Mouse (Mus musculus): ENCODE results near the gene Ube2c. TPM values are rescaled to one million over a fixed set of nuclear protein-coding genes. Genes with fewer than 3 reads are reported as not detected.

The Ube2c gene
- 459 and 465 TPM in 2 replicates for polyA plus RNA-seq (2012; rRNA removed)
- 533 and 562 TPM in 2 replicates for polyA plus RNA-seq (2014; fragmentation: Nextera tagmentation; extraction: Ambion mirVana)

GRCm38 (mm10) chr2:164769258-164770037 is at the start of gene Ube2c:
Ube2c (plus strand) TSS chr2:164769898.
- Histone ChIP-seq H3K4me1 (replicated peaks; ENCODE audit: control insufficient read depth in 2 of 2, insufficient read depth in 2 of 2, low read length in 1 of 2) (peaks cover 29 to 32% of the 10 kb centered on the region in 2 experiments), H3K9me3 (ENCODE audit: control insufficient read depth, low read length) (no peaks in the 10 kb centered on the region), H3K9ac (replicated peaks) (peak within 1 kb of the TSS; percentile 98), H3K4me3 (ENCODE audit: insufficient read depth in 1 of 2, low read depth in 2 of 2, low read length in 2 of 2) (peak within 1 kb of the TSS; percentile 91 to 96), H3K4me2 (ENCODE audit: low read depth) (peak within 1 kb of the TSS; percentile 86), H3K27ac (peak within 1 kb of the TSS; percentile 92), H3K36me3 (replicated peaks; ENCODE audit: control insufficient read depth, insufficient read depth, low read depth) (peaks cover 69% of the 10 kb centered on the region), H3K27me3 (ENCODE audit: control insufficient read depth, insufficient read depth, low read length) (no peaks in the 10 kb centered on the region)
- ATAC-seq (ENCODE audit: insufficient read depth) (peak; percentile 94), DNase-seq (ENCODE audit: low read depth in 3 of 3, low spot score in 3 of 3) (peak; percentile 99)
- 1% methylated on average over 53 of the region's 53 CpGs for whole genome bisulfite sequencing (ENCODE audit: insufficient replicate concordance)
- TF ChIP-seq EP300 (IDR thresholded peaks at IDR 0.05; ENCODE audit: low read depth) = peak; percentile 71
- peak; percentile 57 for TF ChIP-seq CTCF (IDR thresholded peaks at IDR 0.05; ENCODE audit: low read depth)

- H3K4me3 ChIP-seq (ENCODE audit: insufficient read depth in 1 of 2, low read depth in 2 of 2, low read length in 2 of 2) = no peak overlapping the region
- no peak overlapping the region for H3K9ac ChIP-seq (replicated peaks)
- no peak for ATAC-seq (ENCODE audit: insufficient read depth)
- H3K9me3 ChIP-seq (ENCODE audit: control insufficient read depth, low read length) = no peaks in the 10 kb centered on the region
- no peak for DNase-seq (ENCODE audit: low read depth in 3 of 3, low spot score in 3 of 3)
- no peaks in the 10 kb centered on the region for H3K36me3 ChIP-seq (replicated peaks; ENCODE audit: control insufficient read depth, insufficient read depth, low read depth)
- TF ChIP-seq EP300 (IDR thresholded peaks at IDR 0.05; ENCODE audit: low read depth) = no peak
- no peak for TF ChIP-seq CTCF (IDR thresholded peaks at IDR 0.05; ENCODE audit: low read depth)
- no peaks in the 10 kb centered on the region for H3K27me3 ChIP-seq (ENCODE audit: control insufficient read depth, insufficient read depth, low read length)
- WGBS (ENCODE audit: insufficient replicate concordance) = 54% methylated on average over 4 of the region's 4 CpGs
- no peak overlapping the region for H3K27ac ChIP-seq
- no peaks in the 10 kb centered on the region for H3K4me1 ChIP-seq (replicated peaks; ENCODE audit: control insufficient read depth in 2 of 2, insufficient read depth in 2 of 2, low read length in 1 of 2)
- H3K4me2 ChIP-seq (ENCODE audit: low read depth) = no peak overlapping the region
Observed at GRCm38 (mm10) chr2:164723276-164723675, 46.4 kb upstream of the Ube2c start.

DNA sequence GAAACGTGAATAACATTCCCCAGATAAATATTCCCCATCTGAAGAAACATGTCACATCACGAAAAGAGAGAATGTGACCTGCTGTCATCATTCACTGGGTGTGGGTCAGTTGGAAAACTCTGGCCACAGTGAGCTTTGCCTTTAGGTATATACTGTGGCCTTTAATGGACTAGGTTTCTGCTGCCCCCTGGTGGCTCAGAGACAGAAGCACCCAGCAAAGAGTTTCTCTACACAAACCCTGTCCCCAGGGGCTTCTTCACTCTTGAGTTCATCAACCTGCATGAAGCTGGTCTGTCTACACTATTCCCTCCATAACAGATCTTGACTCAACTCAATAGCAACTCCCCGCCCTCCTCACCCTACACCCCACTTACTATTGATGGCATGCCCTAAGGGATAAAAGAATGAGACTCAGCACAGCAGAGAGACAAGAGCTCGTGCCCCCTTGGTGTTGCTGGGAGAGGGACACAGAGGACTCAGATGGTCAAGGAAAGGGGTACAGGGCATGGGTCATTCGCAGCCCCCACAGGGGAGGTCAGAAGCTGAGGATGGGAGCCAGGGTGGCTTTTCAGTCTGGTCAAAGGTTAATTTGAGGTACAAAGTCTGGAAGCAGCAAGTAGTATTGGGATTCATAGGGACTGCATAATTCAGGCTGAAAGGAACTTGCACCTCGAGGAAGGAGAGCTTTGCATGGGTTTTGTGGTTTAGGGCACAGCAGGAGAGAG is 43.6 kb upstream of the Ube2c start:
- Histone ChIP-seq H3K9ac (replicated peaks) (no peak overlapping the region), H3K27me3 (ENCODE audit: control insufficient read depth, insufficient read depth, low read length) (no peaks in the 10 kb centered on the region), H3K4me1 (replicated peaks; ENCODE audit: control insufficient read depth in 2 of 2, insufficient read depth in 2 of 2, low read length in 1 of 2) (no peaks in the 10 kb centered on the region), H3K36me3 (replicated peaks; ENCODE audit: control insufficient read depth, insufficient read depth, low read depth) (no peaks in the 10 kb centered on the region), H3K4me3 (ENCODE audit: insufficient read depth in 1 of 2, low read depth in 2 of 2, low read length in 2 of 2) (no peak overlapping the region), H3K27ac (no peak overlapping the region), H3K4me2 (ENCODE audit: low read depth) (no peak overlapping the region), H3K9me3 (ENCODE audit: control insufficient read depth, low read length) (no peaks in the 10 kb centered on the region)
- DNase-seq (ENCODE audit: low read depth in 3 of 3, low spot score in 3 of 3) (peak in 2 of 3 experiments; percentile 35 to 47), ATAC-seq (ENCODE audit: insufficient read depth) (peak; percentile 58; the same call in 1 of the 2 replicates)
- 15% methylated on average over 6 of the region's 6 CpGs for WGBS (ENCODE audit: insufficient replicate concordance)
- no peak for TF ChIP-seq EP300 (IDR thresholded peaks at IDR 0.05; ENCODE audit: low read depth)
- TF ChIP-seq CTCF (IDR thresholded peaks at IDR 0.05; ENCODE audit: low read depth) = peak; percentile 86

GRCm38 (mm10) chr2:164731719-164732118 is 38.0 kb upstream of the Ube2c start:
- ATAC-seq (ENCODE audit: insufficient read depth) = no peak
- no peak overlapping the region for H3K9ac ChIP-seq (replicated peaks)
- H3K9me3 ChIP-seq (ENCODE audit: control insufficient read depth, low read length) = no peaks in the 10 kb centered on the region
- H3K27me3 ChIP-seq (ENCODE audit: control insufficient read depth, insufficient read depth, low read length) = no peaks in the 10 kb centered on the region; the same call in 1 of the 2 replicates
- WGBS (ENCODE audit: insufficient replicate concordance) = 66% methylated on average over 5 of the region's 5 CpGs
- no peak overlapping the region for H3K4me3 ChIP-seq (ENCODE audit: insufficient read depth in 1 of 2, low read depth in 2 of 2, low read length in 2 of 2)
- no peak overlapping the region for H3K4me2 ChIP-seq (ENCODE audit: low read depth)
- DNase-seq (ENCODE audit: low read depth in 3 of 3, low spot score in 3 of 3) = no peak
- H3K27ac ChIP-seq = no peak overlapping the region
- TF ChIP-seq EP300 (IDR thresholded peaks at IDR 0.05; ENCODE audit: low read depth) = no peak
- no peak for TF ChIP-seq CTCF (IDR thresholded peaks at IDR 0.05; ENCODE audit: low read depth)
- H3K36me3 ChIP-seq (replicated peaks; ENCODE audit: control insufficient read depth, insufficient read depth, low read depth) = no peaks in the 10 kb centered on the region
- H3K4me1 ChIP-seq (replicated peaks; ENCODE audit: control insufficient read depth in 2 of 2, insufficient read depth in 2 of 2, low read length in 1 of 2) = 0 out of 4 replicates have a peak, but pooled peaks cover 0 to 3% of the 10 kb centered on the region in 2 experiments

- Histone ChIP-seq H3K36me3 (replicated peaks; ENCODE audit: control insufficient read depth, insufficient read depth, low read depth) (no peaks in the 10 kb centered on the region), H3K9me3 (ENCODE audit: control insufficient read depth, low read length) (no peaks in the 10 kb centered on the region), H3K27me3 (ENCODE audit: control insufficient read depth, insufficient read depth, low read length) (no peaks in the 10 kb centered on the region; the same call in 1 of the 2 replicates), H3K9ac (replicated peaks) (no peak overlapping the region), H3K4me1 (replicated peaks; ENCODE audit: control insufficient read depth in 2 of 2, insufficient read depth in 2 of 2, low read length in 1 of 2) (0 out of 4 replicates have a peak, but pooled peaks cover 0 to 3% of the 10 kb centered on the region in 2 experiments), H3K4me2 (ENCODE audit: low read depth) (no peak overlapping the region), H3K4me3 (ENCODE audit: insufficient read depth in 1 of 2, low read depth in 2 of 2, low read length in 2 of 2) (no peak overlapping the region), H3K27ac (no peak overlapping the region)
- DNase-seq (ENCODE audit: low read depth in 3 of 3, low spot score in 3 of 3) (no peak), ATAC-seq (ENCODE audit: insufficient read depth) (no peak)
- 66% methylated on average over 2 of the region's 2 CpGs for WGBS (ENCODE audit: insufficient replicate concordance)
- no peak for TF ChIP-seq EP300 (IDR thresholded peaks at IDR 0.05; ENCODE audit: low read depth)
- TF ChIP-seq CTCF (IDR thresholded peaks at IDR 0.05; ENCODE audit: low read depth) = no peak
Observed at GRCm38 (mm10) chr2:164733259-164733658, 36.4 kb upstream of the Ube2c start.

All from liver, embryonic 14.5 days (tissue).